In genomic region chr13:23577835-23578234, GRCm38 (mm10) we compare ENCODE assay signal across 1 mouse cellular context.
TF ChIP-seq lines count a peak whose summit lies in the region.

No protein-coding gene starts in this region.

TF ChIP-seq in MEL, 35 proteins besides CTCF, POLR2A, EP300 and RAD21:
- no peak for TF ChIP-seq BHLHE40 (IDR thresholded peaks at IDR 0.05; ENCODE audit: borderline replicate concordance, low read depth, low read length)
- no peak for TF ChIP-seq MYC (IDR thresholded peaks at IDR 0.05; ENCODE audit: low read depth, low read length)
